Mouse (Mus musculus) cortical plate, adult 2 months (tissue): Measurements from ENCODE around the gene Usp3.

Source experiments
- CTCF ChIP-seq: fragments of 200-500 bp; IDR thresholded peaks from 2 replicates; pipeline ENCODE4 v1.5.1; 2011; ENCODE audit warnings: mild to moderate bottlenecking, control low read depth, low read length; ENCODE audit not compliant: insufficient read depth; ENCODE audit errors: extremely low read depth
- POLR2A ChIP-seq: fragments of 200-500 bp; IDR thresholded peaks from 2 replicates; pipeline ENCODE4 v1.6.1; 2011; ENCODE audit warnings: mild to moderate bottlenecking, low read length, control low read depth; ENCODE audit not compliant: insufficient read depth; ENCODE audit errors: extremely low read depth

GRCm38 (mm10) chr9:66516296-66516940 is 76.5 kb downstream of the Usp3 start:
- no peak for TF ChIP-seq CTCF
- no peak for TF ChIP-seq POLR2A
